Mouse (Mus musculus) ovary, adult 10 weeks (tissue): Measurements from ENCODE around the gene Tmem263. TPM values are rescaled to one million over a fixed set of nuclear protein-coding genes. Genes with fewer than 3 reads are reported as not detected.

Experiments used
- polyA plus RNA-seq: library from polyadenylated mRNA; stranded (reverse); fragments of 350-450 nt; fragmentation: Illumina TruSeq; extraction: RNeasy Lipid Tissue Mini Kit (QIAGEN cat#74804); gene quantifications from one replicate; pipeline ENCODE4 v1.2.3, GENCODE M21; 2014

Tmem263 gene
- polyA plus RNA-seq: 129 TPM

DNA sequence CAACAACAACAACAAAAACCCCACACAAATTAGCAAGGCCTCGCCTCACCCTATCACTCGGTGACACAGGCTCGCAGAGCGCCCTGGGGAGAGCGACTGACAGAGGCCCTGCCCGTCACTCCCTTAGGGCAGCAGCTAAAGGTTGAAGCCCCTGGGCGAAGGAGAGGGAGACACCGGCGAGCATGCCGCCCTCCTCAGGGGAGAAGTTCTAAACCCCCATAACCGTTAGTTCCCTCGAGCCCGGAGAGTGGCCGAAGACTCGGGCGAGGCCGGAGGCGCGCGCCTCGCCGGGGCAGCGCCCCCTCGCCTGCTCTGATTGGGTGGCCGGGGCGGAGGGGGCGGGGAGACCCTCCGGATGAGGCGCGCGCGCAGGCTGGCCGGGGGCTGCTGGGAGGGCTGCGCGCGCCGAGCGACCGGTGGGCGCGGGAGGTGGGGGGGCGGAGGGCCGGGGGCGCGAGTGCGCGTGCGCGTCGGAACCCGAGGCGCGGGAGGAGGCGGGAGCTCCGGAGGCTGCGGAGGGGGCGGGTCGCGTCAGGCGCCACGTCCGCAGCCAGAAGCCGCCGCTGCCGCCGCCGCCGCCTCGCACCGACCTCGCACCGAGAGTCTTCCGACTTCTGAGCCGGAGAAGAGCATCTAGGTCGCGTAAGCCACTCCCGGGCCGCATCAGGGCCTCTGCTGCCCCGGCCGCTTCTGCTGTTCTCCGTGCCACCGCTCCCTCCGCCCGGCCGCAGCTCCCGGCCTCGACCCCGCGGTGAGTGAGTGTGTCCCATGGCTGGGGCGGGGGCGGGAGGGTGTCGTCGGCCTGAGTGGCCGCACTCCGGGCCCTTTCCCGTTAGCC, at the start of gene Tmem263, which contains the start of gene Fhl4:
Tmem263 (plus strand) TSS at position 381 of the 838 bp plus-strand sequence.
Fhl4 (minus strand) TSS at position 249 of the 838 bp plus-strand sequence.

DNA sequence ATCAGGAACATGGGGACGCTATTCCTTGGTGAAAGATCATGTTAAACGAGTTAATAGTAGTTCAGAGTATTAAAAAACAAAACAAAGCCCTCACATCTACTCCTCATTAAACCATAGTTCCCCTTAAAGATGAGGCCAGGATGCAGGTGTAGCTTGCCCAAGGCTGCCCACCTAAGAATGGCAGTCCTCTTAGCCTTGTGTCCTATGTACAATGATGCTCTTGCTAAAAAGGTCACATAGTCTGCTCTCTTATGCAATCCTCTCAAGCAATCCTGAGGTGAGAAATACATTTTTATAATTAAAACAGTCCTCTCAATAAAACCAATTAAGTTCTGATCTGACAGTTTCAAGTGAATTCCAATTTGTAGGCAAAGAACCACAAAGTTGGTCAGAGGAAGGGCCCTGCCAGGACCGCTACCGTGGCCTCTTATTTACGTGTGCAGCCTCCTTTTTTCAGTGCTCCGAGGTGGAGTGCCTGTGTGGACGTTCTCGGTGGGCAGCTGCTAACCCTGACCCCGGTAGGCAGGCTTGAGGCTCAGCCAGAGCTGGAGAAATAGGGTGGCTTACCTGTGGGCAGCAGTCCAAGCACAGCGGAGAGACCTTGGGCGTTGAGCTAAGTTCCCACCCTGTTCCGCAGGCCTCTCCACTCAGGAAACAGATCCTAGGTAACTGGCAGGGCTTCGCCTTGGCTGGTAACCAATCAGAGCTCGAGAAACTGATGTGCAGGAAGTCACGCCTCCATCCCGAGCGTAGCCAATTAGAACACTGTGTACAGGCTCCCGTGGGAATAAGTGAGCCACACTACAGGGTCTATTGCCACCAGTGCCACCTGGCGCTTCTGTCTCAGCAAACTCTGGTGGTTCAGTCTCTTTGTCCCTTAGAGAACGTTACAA, 25.2 kb downstream of the Tmem263 start, which contains the start of gene Mterf2:
Mterf2 (minus strand) TSS at position 633 of the 893 bp plus-strand sequence.

Other genes with a start within 250 kb of the Tmem263 start
- gene Ric8b, start 185.0 kb upstream of the Tmem263 start, polyA plus RNA-seq: 48.7 TPM
- 1.5 TPM for gene Fhl4, start 132 bp upstream of the Tmem263 start, polyA plus RNA-seq
- 13.6 TPM for gene Mterf2, start 25.4 kb downstream of the Tmem263 start, polyA plus RNA-seq
- gene Cry1, start 82.4 kb downstream of the Tmem263 start, polyA plus RNA-seq: 25.0 TPM